Mouse (Mus musculus) neural tube, embryonic 13.5 days (tissue): ENCODE measurements around the gene Gps2. TPM values are rescaled to one million over a fixed set of nuclear protein-coding genes. Genes with fewer than 3 reads are reported as not detected.
"Not testable (repeated sequence)": the region's sequence is repeated elsewhere in the genome, so short reads cannot be mapped to it uniquely, and the experiment has no call there.

Experiments used
- ATAC-seq: fragments of 200-750 bp; cut with Nextera tagmentation; 2 replicates; pipeline ENCODE4 v1.8.0; 2017; ENCODE audit warnings: low read depth, mild to moderate bottlenecking, moderate TSS enrichment, moderate library complexity
- H3K27ac ChIP-seq: fragments of 300-500 bp; sonication (generic); replicated peaks from 2 replicates; pipeline ENCODE4 v1.5.1; 2015; ENCODE audit warnings: moderate library complexity, mild to moderate bottlenecking, inconsistent platforms
- H3K27me3 ChIP-seq: fragments of 300-500 bp; sonication (generic); 2 replicates; pipeline ENCODE4 v1.6.1; 2015; ENCODE audit warnings: mild to moderate bottlenecking, inconsistent platforms
- H3K36me3 ChIP-seq: fragments of 300-500 bp; sonication (generic); 2 replicates; pipeline ENCODE4 v1.6.1; 2015; ENCODE audit warnings: mild to moderate bottlenecking, inconsistent platforms
- H3K4me1 ChIP-seq: fragments of 300-500 bp; sonication (generic); replicated peaks from 2 replicates; pipeline ENCODE4 v1.6.1; 2015; ENCODE audit warnings: inconsistent platforms
- H3K4me2 ChIP-seq: fragments of 300-500 bp; sonication (generic); 2 replicates; pipeline ENCODE4 v1.6.1; 2015; ENCODE audit warnings: inconsistent platforms, mild to moderate bottlenecking, moderate library complexity
- H3K4me3 ChIP-seq: fragments of 300-500 bp; sonication (generic); 2 replicates; pipeline ENCODE4 v1.5.1; 2015; ENCODE audit warnings: mild to moderate bottlenecking, inconsistent platforms
- H3K9ac ChIP-seq: fragments of 300-500 bp; sonication (generic); 2 replicates; pipeline ENCODE4 v1.6.1; 2015; ENCODE audit warnings: moderate library complexity, mild to moderate bottlenecking, inconsistent platforms
- H3K9me3 ChIP-seq: fragments of 300-500 bp; sonication (generic); 2 replicates; pipeline ENCODE4 v1.6.1; 2016; ENCODE audit warnings: inconsistent platforms
- WGBS: fragments of 180-500 bp; shearing (Covaris S2); methylation state at CpG from one replicate; pipeline ENCODE4 v1.1.7; 2015; 5-methylcytosine and 5-hydroxymethylcytosine counted together
- polyA plus RNA-seq: library from polyadenylated mRNA; unstranded; fragments of >200 nt; fragmentation: Nextera tagmentation; extraction: Ambion mirVana; gene quantifications from 2 replicates; pipeline ENCODE4 v1.2.1, GENCODE M21; 2015

The Gps2 gene
- polyA plus RNA-seq, 1 experiment from 2014 or later, result 76.5 TPM

DNA sequence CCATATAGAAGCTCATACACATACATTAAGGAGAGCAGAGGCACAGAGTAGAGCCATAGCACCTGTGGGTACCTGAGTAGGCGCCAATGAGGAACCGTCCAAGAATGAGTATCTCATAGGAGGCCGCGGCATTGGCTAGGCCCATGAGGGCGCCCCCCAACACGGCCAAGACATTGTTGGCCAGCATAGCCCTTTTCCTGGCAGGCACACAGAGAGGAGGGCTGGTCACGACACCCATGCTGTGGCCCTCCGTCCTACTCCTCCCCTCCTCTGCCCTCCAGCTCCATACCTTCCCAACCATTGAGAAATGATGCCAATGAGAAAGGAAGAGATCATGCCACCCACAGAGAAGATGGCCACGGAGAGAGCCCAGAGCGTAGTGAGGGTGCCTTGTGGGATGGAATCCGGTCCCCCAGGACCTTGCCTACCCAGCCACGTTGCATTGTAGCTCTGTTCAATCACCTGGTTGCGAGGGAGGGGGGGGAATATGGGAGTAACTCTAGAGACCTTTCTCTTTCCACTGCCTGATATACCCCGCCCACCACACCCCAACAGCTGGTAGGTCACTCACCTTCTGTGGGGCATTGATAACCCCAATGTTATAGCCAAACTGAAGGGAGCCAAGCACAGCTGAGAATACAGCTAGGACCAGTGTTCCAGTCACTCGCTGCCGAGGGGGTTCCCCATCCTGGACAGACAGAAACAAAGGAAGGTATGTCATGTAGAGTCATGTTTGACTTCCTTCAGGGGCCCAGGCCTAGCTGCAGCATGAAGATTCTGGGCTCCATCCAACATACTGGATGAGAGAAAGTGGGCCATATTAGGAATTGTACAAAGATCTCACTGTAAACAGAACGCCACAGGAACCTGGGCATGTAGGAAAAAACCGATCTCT is 32.6 kb downstream of the Gps2 start:
- H3K27ac ChIP-seq, result no peak overlapping the region
- peak overlapping the region; percentile 56; the same call in 1 of the 2 replicates for H3K4me2 ChIP-seq
- WGBS, result 91% methylated on average over 18 of the region's 18 CpGs
- H3K9me3 ChIP-seq, result no peaks in the 10 kb centered on the region
- no peak overlapping the region for H3K4me3 ChIP-seq
- no peak overlapping the region for H3K9ac ChIP-seq
- no peaks in the 10 kb centered on the region for H3K36me3 ChIP-seq
- peaks cover 14% of the 10 kb centered on the region for H3K4me1 ChIP-seq
- peaks cover 3% of the 10 kb centered on the region; the same call in 1 of the 2 replicates for H3K27me3 ChIP-seq
- ATAC-seq, result no peak

DNA sequence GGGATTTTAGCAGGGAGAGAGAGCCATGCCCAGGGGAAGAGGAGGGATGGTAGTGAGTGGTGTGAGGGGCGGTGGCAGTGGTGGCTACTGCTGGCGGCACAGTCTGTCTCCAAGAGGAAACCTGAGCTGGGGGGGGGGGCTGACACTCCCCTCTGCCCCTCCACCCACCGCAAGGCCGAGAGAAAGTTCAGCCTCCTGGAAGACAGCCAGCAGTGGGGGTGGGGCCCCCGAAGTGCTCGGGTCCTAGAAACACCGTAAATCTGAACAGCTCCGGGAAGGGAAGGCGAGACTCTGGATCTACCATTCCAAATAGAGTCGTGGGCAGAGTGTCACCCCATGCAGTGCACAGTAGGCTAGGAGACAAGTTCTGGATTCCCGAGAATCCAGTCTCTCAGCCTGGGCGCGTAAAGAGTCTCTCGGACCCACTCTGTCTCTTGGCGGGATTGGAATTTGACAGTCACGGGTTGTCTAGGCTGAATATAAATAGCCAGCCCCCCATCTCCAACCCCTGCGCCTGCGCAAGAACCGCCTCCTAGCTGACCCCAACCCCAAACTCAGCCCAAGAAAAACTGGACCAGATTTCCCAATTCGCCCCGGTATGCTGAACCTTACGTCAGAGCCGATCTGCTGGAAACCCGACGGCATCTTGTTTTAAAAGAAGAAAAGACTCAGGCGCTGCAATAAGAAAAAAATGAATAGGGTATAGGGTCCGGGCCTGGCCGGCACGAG is 33.8 kb downstream of the Gps2 start:
- Histone ChIP-seq H3K4me3 (peak overlapping the region; percentile 38), H3K4me2 (peak overlapping the region; percentile 56), H3K9ac (peak overlapping the region; percentile 43), H3K36me3 (no peaks in the 10 kb centered on the region), H3K4me1 (peaks cover 14% of the 10 kb centered on the region), H3K9me3 (no peaks in the 10 kb centered on the region), H3K27me3 (peaks cover 6% of the 10 kb centered on the region), H3K27ac (peak overlapping the region; percentile 20; the same call in 1 of the 2 replicates)
- peak; percentile 62 for ATAC-seq
- 5% methylated on average over 29 of the region's 29 CpGs for WGBS

DNA sequence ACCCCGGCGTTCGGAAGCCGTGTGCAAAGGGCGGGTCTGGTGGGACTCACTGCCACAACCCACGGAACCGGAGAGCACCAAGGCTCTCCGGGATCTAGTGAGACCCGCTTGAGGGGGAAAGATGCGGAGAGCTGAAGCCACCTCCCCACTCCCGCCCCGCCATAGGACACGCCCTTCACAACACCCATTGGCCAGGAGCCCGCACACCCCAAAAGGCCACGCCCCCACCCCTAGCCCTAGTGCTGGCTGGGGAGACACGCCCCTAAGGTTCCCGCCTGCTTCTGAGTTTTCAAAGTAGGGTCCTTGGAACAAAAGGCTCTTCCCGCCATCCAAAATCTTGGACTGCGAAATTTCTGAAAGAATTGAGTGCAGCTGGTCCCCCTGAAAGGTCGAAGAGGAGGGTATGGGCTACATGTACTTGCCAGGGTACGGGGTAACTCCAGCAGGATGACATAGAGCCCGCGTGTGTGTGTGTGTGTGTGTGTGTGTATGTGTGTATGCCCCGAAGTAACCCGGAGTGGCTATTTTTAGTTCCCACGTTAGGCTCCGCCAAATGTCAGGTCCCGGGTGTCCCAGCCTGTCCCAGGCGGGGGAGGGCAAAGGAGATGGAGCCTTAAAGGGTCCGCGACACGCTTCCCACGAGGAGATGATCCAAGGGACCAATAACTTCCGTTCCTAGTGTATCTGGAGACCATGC is 34.5 kb downstream of the Gps2 start, which contains the start of gene Slc2a4:
Gene Slc2a4 (minus strand): TSS at position 123 of the 697 bp plus-strand sequence.
- peak within 1 kb of the TSS; percentile 43 for H3K9ac ChIP-seq
- no peaks in the 10 kb centered on the region for H3K9me3 ChIP-seq
- peak within 1 kb of the TSS; percentile 38 for H3K4me3 ChIP-seq
- peaks cover 14% of the 10 kb centered on the region for H3K4me1 ChIP-seq
- H3K27me3 ChIP-seq, result peaks cover 6% of the 10 kb centered on the region
- H3K27ac ChIP-seq, result peak within 1 kb of the TSS; percentile 20; the same call in 1 of the 2 replicates
- H3K4me2 ChIP-seq, result peak within 1 kb of the TSS; percentile 56
- H3K36me3 ChIP-seq, result no peaks in the 10 kb centered on the region
- ATAC-seq, result peak; percentile 96
- under 1% methylated on average over 34 of the region's 34 CpGs for WGBS

DNA sequence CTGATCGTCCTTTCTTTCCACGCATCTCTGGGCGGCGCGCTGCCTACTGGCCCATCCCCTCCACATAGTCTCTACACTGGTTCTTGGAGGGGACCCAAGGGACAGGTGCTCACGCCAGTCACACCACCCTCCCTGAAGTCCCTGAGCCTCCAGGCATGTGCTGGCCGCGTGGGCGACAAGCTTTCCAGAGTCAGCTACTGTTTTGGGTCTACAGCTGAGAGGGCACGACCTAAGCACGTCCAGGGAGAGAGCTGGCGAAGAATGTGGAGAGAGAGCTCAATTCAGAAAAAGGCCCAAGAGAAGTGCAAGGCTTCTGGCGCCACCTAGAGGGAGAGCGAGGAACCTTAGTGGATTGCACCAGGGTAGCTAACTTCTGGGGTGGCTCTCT is 35.1 kb downstream of the Gps2 start:
- H3K9ac ChIP-seq, result peak overlapping the region; percentile 10; the same call in 1 of the 2 replicates
- no peaks in the 10 kb centered on the region for H3K36me3 ChIP-seq
- under 1% methylated on average over 14 of the region's 14 CpGs for WGBS
- H3K4me2 ChIP-seq, result peak overlapping the region; percentile 56
- peak; percentile 45 for ATAC-seq
- H3K4me1 ChIP-seq, result peaks cover 14% of the 10 kb centered on the region
- H3K27me3 ChIP-seq, result peaks cover 6% of the 10 kb centered on the region
- 0 out of 2 replicates have a peak overlapping the region, but pooled peaks have one; percentile 20 for H3K27ac ChIP-seq
- H3K4me3 ChIP-seq, result peak overlapping the region; percentile 38
- no peaks in the 10 kb centered on the region for H3K9me3 ChIP-seq

DNA sequence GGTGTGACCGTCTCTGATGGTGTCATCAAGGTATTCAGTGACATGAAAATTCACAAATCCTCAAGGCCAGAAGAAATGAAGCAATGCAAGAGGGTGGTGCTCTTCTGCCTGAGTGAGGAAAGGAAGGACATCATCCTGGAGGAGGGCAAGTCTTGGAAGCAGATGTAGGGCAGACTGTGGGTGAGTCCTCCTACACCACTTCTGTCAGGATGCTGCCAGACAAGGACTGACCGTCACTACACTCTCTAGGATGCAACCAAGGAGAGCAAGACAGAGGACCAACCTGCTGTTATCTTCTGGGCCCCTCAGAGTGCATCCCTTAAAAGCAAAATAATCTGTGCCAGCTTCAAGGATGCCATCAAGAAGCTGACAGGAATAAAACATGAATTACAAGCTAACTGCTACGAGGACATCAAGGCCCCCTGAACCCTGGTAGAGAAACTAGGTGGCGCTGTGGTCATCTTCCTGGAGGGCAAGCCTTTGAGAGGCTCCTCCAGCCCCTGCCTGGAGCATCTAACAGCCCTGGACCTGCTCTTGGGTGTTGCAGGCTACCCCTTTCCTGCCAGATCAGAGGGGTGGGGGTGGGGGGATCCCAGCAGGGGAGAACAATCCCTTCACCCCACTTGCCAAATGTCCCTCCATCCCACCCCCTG is 37.2 kb downstream of the Gps2 start:
- no peaks in the 10 kb centered on the region for H3K9me3 ChIP-seq
- H3K4me1 ChIP-seq, result peaks cover 14% of the 10 kb centered on the region
- H3K36me3 ChIP-seq, result no peaks in the 10 kb centered on the region
- H3K27ac ChIP-seq, result no peak overlapping the region
- WGBS, result 48% methylated on average over 4 of the region's 4 CpGs
- peaks cover 8% of the 10 kb centered on the region for H3K27me3 ChIP-seq
- no peak overlapping the region for H3K9ac ChIP-seq
- no peak overlapping the region for H3K4me3 ChIP-seq
- H3K4me2 ChIP-seq, result no peak overlapping the region
- ATAC-seq, result no peak

DNA sequence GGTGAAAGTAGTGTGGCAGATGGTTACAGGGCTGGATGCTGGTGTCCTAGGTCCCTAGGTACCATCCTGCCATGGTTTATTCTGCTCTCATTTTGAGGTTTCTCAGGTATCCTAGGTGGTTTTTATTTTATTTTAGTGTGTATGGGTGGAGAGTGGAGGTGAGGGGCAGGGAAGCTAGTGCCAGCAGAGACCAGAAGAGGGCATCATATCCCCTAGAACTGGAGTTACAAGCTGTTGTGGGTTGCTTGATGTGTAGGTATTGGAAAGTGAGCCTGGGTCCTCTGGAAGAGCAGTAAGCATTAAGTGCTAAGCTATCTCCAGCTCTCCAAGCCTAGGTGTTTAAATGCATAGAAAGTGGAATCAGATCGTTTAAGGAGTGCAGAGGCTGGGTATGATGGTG is 38.6 kb downstream of the Gps2 start:
- no peak overlapping the region for H3K4me2 ChIP-seq
- no peak overlapping the region for H3K4me3 ChIP-seq
- no peak for ATAC-seq
- WGBS, result 50% methylated on average over 1 of the region's 1 CpGs
- H3K27ac ChIP-seq, result no peak overlapping the region
- H3K36me3 ChIP-seq, result no peaks in the 10 kb centered on the region
- H3K27me3 ChIP-seq, result peaks cover 20% of the 10 kb centered on the region
- no peak overlapping the region for H3K9ac ChIP-seq
- peaks cover 11% of the 10 kb centered on the region for H3K4me1 ChIP-seq
- H3K9me3 ChIP-seq, result no peaks in the 10 kb centered on the region

DNA sequence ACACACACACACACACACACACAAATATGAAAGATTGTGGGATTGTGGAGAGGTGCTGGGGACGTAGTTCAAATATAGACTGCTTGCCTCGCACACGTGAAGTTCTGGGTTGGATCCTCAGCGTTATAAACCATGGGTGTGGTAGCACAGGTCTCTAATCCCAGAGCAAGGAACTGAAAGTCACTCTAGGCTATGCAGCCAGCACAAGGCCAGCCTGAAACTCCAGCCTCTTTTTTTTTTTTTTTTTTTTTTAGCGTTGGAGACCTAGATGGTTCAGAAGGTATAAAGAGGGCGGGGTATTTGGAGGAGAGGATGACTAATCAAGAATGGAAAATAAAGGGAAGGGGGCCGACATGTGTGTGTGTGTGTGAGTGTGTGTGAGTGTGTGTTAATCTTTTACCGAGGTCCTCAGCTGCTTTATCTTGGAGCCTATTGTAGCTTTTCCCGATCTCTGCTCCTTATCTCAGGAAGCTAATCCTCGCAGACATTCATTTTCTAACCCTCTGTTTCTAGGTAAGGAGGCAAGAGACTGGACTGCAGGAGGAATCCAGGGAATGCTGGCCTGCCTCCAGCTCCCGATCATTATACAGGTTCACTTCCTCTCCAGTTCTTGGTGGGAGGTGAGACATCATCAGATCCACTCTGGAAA is 39.7 kb downstream of the Gps2 start:
- H3K27ac ChIP-seq, result no peak overlapping the region
- peaks cover 24% of the 10 kb centered on the region for H3K27me3 ChIP-seq
- H3K9ac ChIP-seq, result no peak overlapping the region
- no peaks in the 10 kb centered on the region for H3K36me3 ChIP-seq
- H3K9me3 ChIP-seq, result no peaks in the 10 kb centered on the region
- WGBS, result 71% methylated on average over 11 of the region's 11 CpGs
- H3K4me3 ChIP-seq, result no peak overlapping the region
- H3K4me2 ChIP-seq, result no peak overlapping the region
- ATAC-seq, result no peak
- peaks cover 4% of the 10 kb centered on the region for H3K4me1 ChIP-seq

DNA sequence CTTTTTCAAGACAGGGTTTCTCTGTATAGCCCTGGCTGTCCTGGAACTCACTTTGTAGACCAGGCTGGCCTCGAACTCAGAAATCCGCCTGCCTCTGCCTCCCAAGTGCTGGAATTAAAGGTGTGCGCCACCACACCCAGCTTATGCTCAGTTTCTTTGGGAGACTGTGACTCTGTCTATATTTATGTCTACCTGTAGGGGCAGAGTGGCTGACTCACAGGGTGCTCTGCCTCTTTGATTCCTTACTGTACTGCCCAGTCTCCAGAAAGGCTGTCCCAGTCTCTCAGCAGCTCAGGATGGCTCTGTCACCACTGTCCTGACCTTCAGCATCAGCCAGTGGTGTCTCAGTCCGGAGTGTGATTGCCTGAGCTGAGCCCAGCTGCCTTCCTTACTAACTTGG is 41.9 kb downstream of the Gps2 start:
- not testable (repeated sequence) for ATAC-seq, H3K9me3 ChIP-seq, H3K4me1 ChIP-seq, H3K4me2 ChIP-seq, H3K27ac ChIP-seq, H3K4me3 ChIP-seq, H3K36me3 ChIP-seq, H3K9ac ChIP-seq
- WGBS, result 78% methylated on average over 4 of the region's 4 CpGs
- peaks cover 26% of the 10 kb centered on the region for H3K27me3 ChIP-seq

DNA sequence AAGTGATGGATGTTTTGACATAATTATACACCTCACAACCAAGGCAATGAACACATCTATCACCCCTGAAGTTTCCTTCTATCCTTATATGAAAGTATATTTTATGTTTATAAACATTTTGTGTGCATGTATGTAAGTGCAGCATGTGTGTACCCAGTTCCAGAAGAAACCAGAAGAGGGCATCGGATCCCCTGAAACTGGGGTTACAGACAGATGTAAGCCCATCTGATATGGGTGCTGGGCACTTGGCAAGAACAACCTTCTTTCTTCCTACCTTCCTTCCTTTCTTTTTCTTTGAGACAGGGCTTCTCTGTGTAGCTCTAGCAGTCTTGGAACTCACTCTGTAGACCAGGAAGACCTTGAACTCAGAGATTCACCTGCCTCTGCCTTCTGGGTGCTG is 42.5 kb downstream of the Gps2 start:
- WGBS, result 72% methylated on average over 1 of the region's 1 CpGs
- Histone ChIP-seq H3K9me3 (no peaks in the 10 kb centered on the region), H3K27ac (no peak overlapping the region), H3K4me3 (no peak overlapping the region), H3K4me2 (no peak overlapping the region), H3K9ac (no peak overlapping the region), H3K36me3 (no peaks in the 10 kb centered on the region), H3K4me1 (no peaks in the 10 kb centered on the region), H3K27me3 (peaks cover 29% of the 10 kb centered on the region)
- ATAC-seq, result no peak

- ATAC-seq, result no peak
- Histone ChIP-seq H3K27ac (no peak overlapping the region), H3K4me1 (peaks cover 5% of the 10 kb centered on the region), H3K9ac (no peak overlapping the region), H3K27me3 (peaks cover 70% of the 10 kb centered on the region), H3K9me3 (no peaks in the 10 kb centered on the region), H3K4me3 (no peak overlapping the region), H3K36me3 (no peaks in the 10 kb centered on the region), H3K4me2 (no peak overlapping the region)
- WGBS, result 32% methylated on average over 5 of the region's 5 CpGs
These were observed 46.9 kb downstream of the Gps2 start for GRCm38 (mm10) chr11:69960616-69961015.

DNA sequence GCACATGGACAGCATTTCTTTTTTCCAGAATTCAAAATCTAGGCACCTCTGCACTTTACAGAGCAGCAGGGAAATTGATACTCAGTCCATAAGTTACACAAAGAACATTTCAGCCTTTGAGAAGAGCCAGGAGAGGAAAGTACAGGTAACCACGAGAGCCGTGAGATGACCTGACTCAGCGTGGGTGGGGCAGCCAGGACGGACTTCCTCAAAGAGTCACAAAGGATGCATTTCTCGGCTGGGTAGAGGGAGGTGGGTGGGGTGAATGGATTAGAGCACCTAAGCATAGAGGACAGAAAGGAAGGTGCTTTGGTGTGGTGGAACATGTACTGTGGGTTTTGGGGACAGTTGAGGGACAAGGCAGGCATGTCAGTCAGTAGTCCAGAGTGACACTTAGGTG is 48.2 kb downstream of the Gps2 start:
- Histone ChIP-seq H3K27ac (no peak overlapping the region), H3K9ac (no peak overlapping the region), H3K4me1 (peaks cover 16% of the 10 kb centered on the region), H3K36me3 (no peaks in the 10 kb centered on the region), H3K27me3 (peaks cover 71% of the 10 kb centered on the region), H3K4me3 (no peak overlapping the region), H3K9me3 (no peaks in the 10 kb centered on the region), H3K4me2 (no peak overlapping the region)
- WGBS, result 52% methylated on average over 5 of the region's 5 CpGs
- no peak for ATAC-seq
